Mouse (Mus musculus): ENCODE data around the gene Fcgr3. TPM values are rescaled to one million over a fixed set of nuclear protein-coding genes. Genes with fewer than 3 reads are reported as not detected.
"Not testable (repeated sequence)": the region's sequence is repeated elsewhere in the genome, so short reads cannot be mapped to it uniquely, and the experiment has no call there.

Gene Fcgr3
- 1 to 10 TPM; 6.7 to 7.0 TPM for total RNA-seq (2021)

DNA sequence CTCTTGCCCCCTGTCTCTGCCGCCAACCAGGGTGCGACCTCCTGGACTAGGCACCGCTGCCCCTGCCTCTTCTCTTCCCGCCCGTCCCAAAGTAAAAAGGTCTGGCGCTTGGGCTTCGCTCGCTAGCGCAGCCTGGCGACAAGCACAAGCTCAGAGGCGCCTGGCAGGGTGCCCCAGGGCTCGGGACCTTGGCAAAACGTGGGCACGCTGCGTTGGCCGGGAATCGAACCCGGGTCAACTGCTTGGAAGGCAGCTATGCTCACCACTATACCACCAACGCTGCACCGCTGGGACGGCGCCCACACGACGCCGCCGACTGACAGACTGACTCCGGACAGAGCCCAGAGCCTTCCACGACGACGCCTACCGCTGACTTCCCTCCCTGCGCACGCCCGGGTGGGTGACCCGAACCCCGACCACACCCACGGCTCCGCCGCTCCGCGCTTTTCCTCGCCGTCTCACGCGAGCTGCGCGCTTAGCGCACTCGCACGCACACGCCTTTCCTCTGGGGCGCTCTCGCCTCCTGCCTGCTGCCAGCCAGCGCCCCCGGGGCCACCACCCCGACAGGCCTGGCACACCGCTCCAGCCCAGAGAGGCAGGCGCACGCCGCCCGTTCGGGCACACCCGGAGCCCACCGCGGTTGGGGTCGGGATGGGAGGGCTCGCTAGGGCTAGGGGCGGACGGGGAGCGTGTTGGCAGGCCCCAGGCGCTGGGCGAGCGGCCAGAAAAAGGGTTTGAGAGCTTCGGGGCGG, at the start of gene Fcgr3:
TSS of gene Fcgr3 (minus strand) at position 445 of the 752 bp plus-strand sequence.
- DNase-seq = peak; percentile 88
- intact Hi-C loops (cut with DNase I) = not testable (repeated sequence)

DNA sequence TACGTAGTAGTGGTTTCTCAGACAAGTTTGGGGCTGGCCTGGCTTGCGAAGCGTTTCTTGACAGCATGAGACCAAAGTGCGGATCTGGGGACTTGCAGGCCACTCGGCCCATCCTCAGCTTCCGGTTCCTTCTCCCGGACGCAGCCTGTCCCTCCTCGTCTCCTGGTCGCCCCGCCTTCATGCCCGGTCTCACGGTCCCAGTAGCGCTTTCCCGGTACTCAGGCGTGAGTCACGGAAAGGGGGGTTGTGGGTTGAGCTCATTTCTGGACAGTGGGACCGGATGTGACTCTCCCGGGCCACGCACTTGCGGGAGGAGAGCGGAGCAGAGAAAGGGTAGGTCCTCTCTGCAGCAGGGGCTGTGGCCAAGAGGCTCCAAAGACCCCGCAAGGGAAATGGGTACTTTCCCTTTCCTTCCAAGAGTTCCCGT, 49.2 kb upstream of the Fcgr3 start, which contains the start of gene Cfap126:
TSS of gene Cfap126 (plus strand) at position 46 of the 427 bp plus-strand sequence.
- intact Hi-C loops (cut with DNase I) = no loop called here
- peak; percentile 60 for DNase-seq

DNA sequence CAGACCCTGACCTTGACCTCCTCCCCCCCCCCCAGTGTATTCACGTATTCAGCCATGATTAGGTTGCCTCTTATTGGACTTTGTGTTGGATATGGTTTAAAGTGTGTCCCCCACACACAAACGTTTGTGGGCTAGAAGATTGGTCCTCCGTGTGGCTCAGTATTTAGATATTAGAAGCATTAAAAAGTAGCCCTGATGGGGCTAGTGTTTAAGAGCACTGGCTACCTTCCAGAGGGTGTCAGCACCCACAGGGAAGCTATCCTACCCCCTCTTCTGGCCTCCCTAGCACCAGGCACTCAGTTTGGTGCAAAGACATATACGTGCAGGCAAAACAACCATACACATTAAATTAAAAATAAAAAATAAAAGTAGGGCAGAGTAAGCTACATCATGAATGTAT, 48.3 kb upstream of the Fcgr3 start:
- intact Hi-C loops (cut with DNase I) = no loop called here
- DNase-seq = no peak

DNA sequence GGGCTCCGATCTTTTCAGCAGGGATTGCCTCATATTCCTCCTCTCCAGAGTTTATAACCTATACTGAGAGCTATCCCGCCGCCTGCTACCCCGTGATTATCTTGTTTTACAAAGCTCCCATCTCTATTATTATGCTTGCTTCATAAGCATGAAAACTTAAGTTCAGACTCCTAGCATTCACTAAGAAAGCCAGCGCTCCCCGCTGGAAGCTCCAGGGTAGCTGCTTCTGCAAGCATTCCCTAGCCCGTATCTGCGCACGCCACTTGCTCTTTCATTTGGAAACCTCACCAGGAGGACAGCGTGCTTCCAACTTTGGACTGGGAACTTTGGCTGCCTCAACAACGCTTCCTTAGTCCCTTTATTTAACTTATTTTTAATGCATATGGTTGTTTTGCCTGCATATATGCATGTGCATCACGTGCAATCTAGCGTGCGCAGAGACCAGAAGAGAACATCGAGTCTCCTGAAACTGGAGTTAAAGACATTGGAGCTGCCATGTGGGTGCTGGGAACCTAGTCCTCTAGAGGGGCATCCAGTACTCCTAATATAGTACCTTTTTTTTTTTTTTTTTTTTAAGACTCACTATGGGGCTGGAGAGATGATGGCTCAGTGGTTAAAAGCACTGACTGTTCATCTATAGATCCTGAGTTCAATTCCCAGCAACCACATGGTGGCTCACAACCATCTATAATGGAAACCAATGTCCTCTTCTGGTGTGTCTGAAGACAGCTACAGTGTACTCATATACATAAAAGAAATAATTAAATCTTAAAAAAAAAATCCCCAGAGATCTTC, 47.2 kb upstream of the Fcgr3 start:
- DNase-seq = peak; percentile 36
- intact Hi-C loops (cut with DNase I) = no loop called here

DNA sequence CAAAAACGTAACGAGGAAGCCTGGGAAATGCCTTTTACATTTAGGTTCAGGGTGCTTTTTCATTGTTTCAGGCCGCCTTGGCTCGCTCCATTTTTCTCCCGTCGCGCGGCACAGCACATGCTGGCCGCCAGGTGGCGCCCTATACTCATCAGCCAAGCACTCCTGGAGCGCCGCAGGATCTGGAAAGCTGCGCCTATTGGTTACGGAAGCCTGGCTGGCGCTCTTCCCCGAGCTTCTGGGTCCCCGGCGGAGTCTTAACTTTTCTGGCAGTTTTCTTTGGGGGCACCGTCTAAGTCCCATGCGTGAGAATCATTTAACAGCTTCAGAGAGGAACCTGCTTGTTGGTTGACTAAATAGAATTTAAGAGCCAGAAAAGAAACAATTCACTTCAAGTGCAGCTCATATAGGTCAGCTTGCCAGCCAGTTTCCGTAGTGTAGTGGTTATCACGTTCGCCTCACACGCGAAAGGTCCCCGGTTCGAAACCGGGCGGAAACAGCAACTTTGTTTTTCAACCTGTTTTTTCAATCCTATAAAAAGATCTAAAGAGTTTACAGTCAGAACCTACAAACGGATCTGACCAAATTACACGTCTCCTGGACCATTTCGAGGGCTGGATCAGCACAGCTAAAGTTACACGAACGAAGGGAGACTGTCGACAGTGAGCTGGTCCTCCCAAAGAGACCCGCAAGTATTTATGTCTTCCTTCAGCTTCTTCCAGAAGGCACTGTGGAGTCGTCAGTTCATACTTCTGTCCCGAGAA, 46.5 kb upstream of the Fcgr3 start:
- intact Hi-C loops (cut with DNase I) = no loop called here
- peak; percentile 96 for DNase-seq

DNA sequence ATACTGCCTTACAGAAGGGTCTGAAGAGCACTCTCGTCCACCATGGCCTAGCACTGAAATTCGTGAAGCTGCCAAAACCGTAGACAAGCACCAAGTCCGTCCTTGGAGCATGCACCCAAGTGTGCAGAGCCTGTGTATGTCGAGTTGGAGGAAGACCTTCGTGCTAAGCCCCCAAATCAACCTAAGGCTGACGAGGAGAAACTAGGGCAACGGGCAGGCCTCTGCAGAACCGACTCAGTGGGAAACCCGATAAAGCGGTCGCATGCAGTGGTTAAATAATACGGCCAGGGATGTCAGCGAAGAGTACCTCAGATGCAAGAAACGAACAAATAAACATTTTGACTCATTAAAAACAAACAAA, 45.9 kb upstream of the Fcgr3 start:
- intact Hi-C loops (cut with DNase I) = no loop called here
- DNase-seq = no peak

DNA sequence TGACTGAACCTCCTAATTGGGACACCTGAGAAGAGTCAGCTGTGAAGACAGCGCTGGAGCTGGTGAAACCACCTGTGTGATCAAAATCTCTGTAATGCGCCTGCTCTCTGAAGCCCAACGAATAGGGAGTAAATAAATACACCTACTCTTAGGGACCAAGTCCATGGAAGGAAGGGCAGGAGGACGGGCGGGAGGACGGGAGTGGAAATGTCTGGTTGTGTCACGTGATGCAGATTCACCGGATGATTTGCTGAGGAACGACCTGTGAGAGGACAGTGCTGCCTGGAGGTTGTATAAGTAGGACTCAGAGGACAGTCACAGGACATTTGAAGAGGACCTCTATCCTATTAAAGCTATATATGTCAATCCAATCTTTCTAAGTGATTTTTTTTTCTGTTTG, 44.9 kb upstream of the Fcgr3 start:
- DNase-seq = no peak
- intact Hi-C loops (cut with DNase I) = no loop called here

DNA sequence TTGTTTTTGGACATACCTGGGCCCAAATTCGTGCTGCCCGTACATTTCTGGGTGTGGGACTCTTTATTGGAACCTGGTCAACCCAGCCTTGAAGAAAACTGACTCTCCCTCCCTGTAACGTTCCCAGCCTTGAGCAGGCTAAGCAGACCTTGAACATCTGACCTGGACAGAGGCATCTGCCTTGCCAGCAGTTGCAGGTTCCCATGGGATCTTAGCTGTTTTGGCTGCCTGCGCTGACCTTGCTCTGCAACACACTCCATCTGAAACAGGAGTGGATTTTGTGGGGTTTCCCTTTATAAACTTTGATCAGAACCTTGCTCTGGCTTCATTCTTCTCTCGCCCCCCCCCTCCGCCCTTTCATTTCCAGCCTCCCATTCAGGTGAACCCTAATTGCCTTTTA, 40.5 kb upstream of the Fcgr3 start:
- intact Hi-C loops (cut with DNase I) = no loop called here
- no peak for DNase-seq

DNA sequence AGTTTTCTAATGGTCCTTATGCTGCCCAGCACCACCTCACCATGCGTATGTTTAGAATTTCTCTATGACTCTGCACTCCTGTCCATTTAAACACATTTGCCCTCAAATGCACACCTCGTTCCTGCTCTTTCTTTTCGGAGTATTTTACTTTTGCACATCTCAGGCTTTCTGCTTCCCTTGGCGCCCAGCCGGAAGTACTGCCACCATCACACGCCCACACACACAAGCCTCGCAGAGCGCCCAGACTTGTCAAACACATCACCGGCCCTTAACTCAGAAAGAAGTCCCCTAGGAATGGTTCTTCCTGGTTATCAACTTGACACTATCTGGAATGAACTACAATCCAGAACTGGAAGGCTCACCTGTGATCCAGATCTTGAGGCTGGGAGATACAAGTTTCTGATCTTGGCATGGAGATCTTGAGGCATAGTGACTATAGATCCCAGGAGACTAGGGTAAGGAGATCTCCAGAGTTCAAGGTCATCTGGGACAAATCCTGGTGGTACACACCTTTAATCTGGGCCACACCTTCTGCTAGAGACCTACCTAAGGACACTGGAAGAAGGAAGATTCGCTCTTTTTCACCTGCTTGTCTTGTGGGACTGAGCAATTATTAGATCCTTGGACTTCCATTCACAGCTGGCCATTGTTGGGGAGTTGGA, 38.6 kb upstream of the Fcgr3 start:
- peak; percentile 19 for DNase-seq
- intact Hi-C loops (cut with DNase I) = no loop called here

DNA sequence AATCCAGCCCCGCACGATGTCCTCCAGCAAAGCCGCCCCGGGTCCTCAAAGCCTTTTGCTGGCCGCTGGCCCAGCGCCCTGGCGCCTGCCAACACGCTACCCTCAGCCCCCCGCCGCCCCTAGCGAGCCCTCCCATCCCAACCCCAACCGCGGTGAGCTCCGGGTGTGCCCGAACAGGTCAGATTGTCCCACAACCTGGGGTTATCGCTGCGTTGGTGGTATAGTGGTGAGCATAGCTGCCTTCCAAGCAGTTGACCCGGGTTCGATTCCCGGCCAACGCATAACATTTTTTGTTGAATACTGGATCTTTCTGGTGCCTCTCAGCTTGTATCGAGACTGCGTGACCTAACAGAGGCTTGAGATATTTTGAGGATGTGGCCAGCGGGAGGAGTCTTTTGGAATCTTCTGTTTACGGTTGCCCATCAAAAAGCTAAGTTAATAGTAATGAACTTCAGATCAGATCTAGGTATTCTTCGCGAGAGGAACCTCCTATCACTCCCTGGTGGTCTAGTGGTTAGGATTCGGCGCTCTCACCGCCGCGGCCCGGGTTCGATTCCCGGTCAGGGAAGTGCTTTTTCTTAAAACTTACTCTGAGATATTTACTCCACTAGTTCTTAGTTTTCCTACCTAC, 37.9 kb upstream of the Fcgr3 start:
- peak; percentile 86 for DNase-seq
- intact Hi-C loops (cut with DNase I) = no loop called here

DNA sequence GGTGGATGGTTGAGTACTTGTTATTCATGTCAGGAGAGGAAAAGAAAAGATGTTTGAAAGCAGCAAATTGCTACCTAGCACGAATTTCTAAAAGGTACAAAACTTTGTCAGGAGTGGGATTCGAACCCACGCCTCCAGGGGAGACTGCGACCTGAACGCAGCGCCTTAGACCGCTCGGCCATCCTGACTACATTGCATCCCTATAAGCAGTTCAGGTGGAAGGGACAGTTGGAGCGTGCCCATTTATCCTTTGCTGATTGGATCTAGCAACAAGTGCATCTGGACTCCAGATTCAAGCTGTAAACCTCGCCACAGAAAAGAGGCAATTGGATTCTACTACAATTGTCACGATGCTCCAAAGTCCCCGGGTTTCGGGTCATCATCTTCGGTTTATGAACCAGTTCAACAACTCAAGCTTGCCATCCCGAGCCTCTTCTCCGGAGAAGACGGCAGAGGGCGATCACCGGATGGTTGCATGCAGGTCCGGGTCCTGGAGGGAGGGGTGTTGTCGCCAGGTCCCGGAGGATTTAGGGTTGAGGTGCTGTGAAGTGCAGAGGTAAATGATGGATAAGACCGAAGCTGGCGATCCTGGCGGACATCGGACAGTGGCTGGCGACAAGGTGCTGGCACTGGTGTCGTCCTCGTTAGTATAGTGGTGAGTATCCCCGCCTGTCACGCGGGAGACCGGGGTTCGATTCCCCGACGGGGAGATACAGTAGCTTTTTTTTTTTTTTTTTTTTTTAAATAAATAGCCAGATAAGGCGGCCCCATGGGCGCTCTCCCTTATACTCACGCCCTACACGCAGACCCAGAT, 37.2 kb upstream of the Fcgr3 start:
- intact Hi-C loops (cut with DNase I) = no loop called here
- DNase-seq = peak; percentile 88

DNA sequence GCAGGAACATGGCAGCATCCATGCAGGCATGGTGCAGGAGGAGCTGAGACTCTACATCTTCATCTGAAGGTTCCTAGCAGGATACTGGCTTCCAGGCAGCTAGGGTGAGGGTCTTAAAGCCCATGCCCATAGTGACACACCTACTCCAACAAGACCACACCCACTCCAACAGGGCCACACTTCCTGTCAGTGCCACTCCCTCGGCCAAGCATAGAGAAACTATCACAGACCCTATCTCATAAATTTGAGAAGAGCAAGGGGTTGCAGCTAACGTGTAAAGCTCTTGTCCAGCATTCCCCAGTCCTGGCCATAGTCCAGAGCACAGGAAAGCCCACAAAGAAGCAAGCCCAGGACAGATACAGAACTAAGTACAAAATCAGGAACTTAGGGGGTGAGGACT, 36.3 kb upstream of the Fcgr3 start:
- intact Hi-C loops (cut with DNase I) = no loop called here
- DNase-seq = no peak

DNA sequence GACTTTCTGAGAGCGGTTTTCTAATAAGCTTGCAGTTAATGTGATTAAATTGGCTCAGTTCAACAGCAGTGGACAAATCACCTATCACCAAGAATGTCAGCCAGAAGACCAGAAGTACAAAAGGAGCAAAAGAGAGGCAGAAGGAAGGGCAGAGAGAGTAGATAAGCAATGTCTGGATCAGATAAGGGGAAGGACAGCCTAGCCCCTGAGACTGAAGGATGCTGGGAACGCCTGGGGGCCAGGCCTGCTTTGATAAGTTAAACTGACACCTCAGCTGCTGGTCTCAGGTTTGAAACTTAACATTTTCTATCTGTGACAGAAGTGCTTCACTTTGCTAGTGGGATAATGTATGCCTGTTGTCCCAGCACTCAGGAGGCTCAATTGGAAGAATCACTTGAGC, 32.9 kb upstream of the Fcgr3 start:
- intact Hi-C loops (cut with DNase I) = no loop called here
- DNase-seq = no peak

DNA sequence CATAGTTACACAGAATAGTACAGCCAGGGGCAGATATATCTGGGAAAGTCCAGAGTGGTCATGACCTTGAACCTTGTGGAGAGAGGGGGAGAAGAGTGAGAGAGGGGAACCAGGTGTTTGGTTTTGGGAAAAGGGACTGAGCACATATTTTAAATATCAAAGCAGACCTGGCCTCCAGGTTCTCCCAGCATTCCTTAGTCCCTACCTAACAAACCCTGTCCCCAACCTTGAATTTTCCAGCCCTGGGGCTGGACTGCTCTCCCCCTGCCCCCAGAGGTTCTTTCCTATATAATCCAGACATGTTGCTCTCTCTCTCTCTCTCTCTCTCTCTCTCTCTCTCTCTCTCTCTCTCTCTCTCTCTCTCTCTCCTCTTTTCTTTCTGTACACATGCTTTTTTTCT, 32.4 kb upstream of the Fcgr3 start:
- no peak for DNase-seq

DNA sequence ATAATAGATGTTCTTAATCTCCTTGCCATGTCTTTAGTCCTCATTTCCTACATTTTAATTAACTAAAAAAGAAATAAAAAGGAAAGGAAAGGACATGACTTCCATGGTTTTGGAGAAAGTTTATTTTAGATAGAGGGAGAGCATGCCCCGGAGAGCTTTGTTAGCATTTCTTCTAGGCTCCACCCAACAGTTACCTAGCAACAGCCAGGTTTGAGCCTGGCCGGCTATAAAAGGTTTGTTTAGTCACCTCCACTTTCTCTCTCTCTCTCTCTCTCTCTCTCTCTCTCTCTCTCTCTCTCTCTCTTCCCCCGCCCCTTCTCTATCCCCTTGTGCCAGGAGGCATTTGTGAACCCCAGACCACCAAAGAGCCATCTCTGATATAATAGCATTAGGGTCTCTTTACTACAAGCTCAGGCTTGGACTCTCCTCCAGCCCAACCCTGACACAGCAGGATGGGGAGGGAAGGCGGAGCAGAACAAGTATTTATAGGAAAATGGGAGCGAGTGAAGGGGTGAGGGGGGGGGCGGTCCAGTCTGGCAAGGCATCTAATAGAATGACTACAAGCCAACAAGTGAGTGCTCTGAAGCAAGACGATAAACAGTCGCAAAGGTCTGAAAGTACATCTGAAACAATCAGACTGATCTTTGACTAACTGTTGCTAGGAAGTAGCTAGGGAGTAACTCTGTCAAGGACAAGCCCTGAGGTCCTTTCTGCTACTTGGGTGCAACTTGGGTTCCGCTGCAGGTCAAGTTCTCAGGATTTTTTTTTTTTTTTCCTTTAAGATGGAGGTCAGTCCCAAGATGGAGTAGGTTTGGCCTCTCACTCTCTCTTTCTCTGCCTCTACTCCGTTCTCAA, 31.6 kb upstream of the Fcgr3 start:
- intact Hi-C loops (cut with DNase I) = no loop called here

More for the DNA sequence above, 32.4 kb upstream of the Fcgr3 start:
- intact Hi-C loops (cut with DNase I) = no loop called here

DNA sequence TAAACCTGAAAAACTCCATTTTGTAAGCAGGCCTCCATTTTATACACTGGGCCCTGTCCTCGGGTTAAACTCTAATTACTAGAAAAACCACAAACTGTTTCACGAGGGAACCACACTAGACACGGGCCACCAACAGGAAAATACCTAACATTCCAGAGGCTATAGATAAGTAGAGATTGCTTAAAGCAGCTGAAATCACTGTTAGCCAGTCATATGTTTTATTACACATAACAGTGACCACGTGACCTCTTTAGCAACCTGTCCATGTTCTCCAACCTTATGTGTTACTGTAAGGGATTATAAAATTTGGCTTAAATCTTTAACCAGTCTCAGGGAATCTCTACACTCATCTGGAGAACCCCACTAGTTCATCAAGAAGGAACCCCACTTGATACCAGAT, 29.7 kb upstream of the Fcgr3 start:
- no peak for DNase-seq
- intact Hi-C loops (cut with DNase I) = no loop called here

More for the DNA sequence above, 31.6 kb upstream of the Fcgr3 start:
- no peak for DNase-seq

DNA sequence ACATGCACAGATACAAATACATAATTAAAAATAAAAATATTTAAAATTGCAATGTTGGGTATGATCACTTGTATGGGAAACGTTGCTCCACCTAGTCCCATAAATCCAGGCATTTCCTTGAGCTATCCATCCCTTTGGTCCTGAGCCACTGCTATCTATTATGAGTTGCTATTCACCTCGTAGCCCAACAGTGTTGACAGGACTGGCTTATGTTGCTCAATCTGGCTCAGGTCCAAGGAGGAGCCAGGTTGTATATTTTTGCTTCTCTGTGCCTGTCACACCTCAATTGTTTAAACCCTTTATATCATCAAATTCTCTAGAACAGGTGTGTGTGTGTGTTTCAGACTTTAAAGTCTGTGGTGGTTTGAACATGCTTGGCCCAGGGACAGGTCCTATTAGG, 26.0 kb upstream of the Fcgr3 start:
- DNase-seq = no peak
- intact Hi-C loops (cut with DNase I) = no loop called here

DNA sequence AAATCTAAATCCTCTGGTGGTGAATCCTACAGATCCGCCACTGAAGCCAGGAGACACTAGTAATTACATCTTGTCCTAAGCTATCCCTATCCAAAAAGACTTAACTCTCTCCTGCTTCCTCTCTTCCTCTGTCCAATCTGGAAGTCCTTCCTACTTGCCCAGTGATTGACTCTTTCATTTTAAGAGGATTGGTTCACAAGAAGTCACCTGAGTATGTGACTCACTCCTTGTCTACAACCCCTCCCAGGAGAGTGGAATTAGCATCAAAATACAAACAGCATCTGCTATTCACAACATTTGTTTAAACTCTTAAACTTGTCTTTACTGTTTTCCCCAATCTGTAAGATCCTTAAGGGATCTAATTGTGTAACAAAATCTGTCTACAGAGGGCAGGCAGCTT, 25.2 kb upstream of the Fcgr3 start:
- DNase-seq = no peak
- intact Hi-C loops (cut with DNase I) = no loop called here
